Mouse (Mus musculus) G1E (cell line): ENCODE results near the gene Zfp874a.

ENCODE experiments used
- CTCF ChIP-seq: IDR thresholded peaks from 2 replicates; pipeline ENCODE4 v1.5.1; 2012; ENCODE audit warnings: low read depth, low read length, inconsistent platforms, mixed read lengths
- GATA1 ChIP-seq: IDR thresholded peaks from 2 replicates; pipeline ENCODE4 v1.6.1; 2012; ENCODE audit warnings: borderline replicate concordance, low read length, inconsistent platforms, mixed read lengths
- GATA2 ChIP-seq: IDR thresholded peaks from 2 replicates; pipeline ENCODE4 v1.6.1; 2012; ENCODE audit warnings: low read depth, low read length, inconsistent platforms, borderline replicate concordance
- POLR2AphosphoS5 ChIP-seq: IDR thresholded peaks from 2 replicates; pipeline ENCODE4 v1.6.1; 2012; ENCODE audit warnings: low read depth, low read length, inconsistent platforms; ENCODE audit not compliant: insufficient replicate concordance
- TAL1 ChIP-seq: conservative IDR thresholded peaks from 2 replicates; pipeline ENCODE4 v1.6.1; 2012; ENCODE audit warnings: low read depth, low read length, inconsistent platforms, mixed read lengths

GRCm38 (mm10) chr13:67416811-67417210 is 34.6 kb downstream of the Zfp874a start:
- no peak for TF ChIP-seq CTCF
- TF ChIP-seq GATA1 = no peak
- no peak for TF ChIP-seq TAL1
- no peak for TF ChIP-seq POLR2AphosphoS5
- no peak for TF ChIP-seq GATA2
